Mouse (Mus musculus) heart, adult 11 months (tissue): ENCODE measurements around the gene Nusap1.

ENCODE experiments used
- DNase-seq: peaks from one replicate; pipeline ENCODE4 v3.0.0; 2022

Gene Nusap1

GRCm38 (mm10) chr2:119618199-119618982, at the start of gene Nusap1, which contains the start of gene Oip5:
Gene Nusap1, plus strand, starts transcription at chr2:119618298.
Gene Oip5, minus strand, starts transcription at chr2:119618469.
- DNase-seq, result peak; percentile 99

GRCm38 (mm10) chr2:119572471-119572870, 45.6 kb upstream of the Nusap1 start:
- no peak for DNase-seq

- peak; percentile 68 for DNase-seq
Measured at GRCm38 (mm10) chr2:119581571-119581970, 36.5 kb upstream of the Nusap1 start.

- peak; percentile 30 for DNase-seq
Measured at GRCm38 (mm10) chr2:119583439-119583838, 34.7 kb upstream of the Nusap1 start.

GRCm38 (mm10) chr2:119584282-119584681, 33.8 kb upstream of the Nusap1 start:
- peak; percentile 71 for DNase-seq

- peak; percentile 90 for DNase-seq
Measured at GRCm38 (mm10) chr2:119587383-119587782, 30.7 kb upstream of the Nusap1 start.

- peak; percentile 34 for DNase-seq
Measured at GRCm38 (mm10) chr2:119591247-119591646, 26.9 kb upstream of the Nusap1 start.

- DNase-seq, result no peak
Measured at GRCm38 (mm10) chr2:119593765-119594112, 24.4 kb upstream of the Nusap1 start.

- peak; percentile 100 for DNase-seq
Measured at GRCm38 (mm10) chr2:119594113-119594981, 23.8 kb upstream of the Nusap1 start.

- DNase-seq, result no peak
Measured at GRCm38 (mm10) chr2:119595308-119595707, 22.8 kb upstream of the Nusap1 start.

GRCm38 (mm10) chr2:119596781-119597330, 21.2 kb upstream of the Nusap1 start:
- DNase-seq, result peak; percentile 86

GRCm38 (mm10) chr2:119601027-119601426, 17.1 kb upstream of the Nusap1 start:
- no peak for DNase-seq

GRCm38 (mm10) chr2:119601575-119601974, 16.5 kb upstream of the Nusap1 start:
- DNase-seq, result peak; percentile 85

GRCm38 (mm10) chr2:119602488-119602887, 15.6 kb upstream of the Nusap1 start:
- DNase-seq, result no peak

GRCm38 (mm10) chr2:119603909-119604308, 14.2 kb upstream of the Nusap1 start:
- DNase-seq, result peak; percentile 49

GRCm38 (mm10) chr2:119605361-119605973, 12.6 kb upstream of the Nusap1 start:
- DNase-seq, result peak; percentile 66

GRCm38 (mm10) chr2:119607023-119607422, 11.1 kb upstream of the Nusap1 start:
- peak; percentile 71 for DNase-seq

- DNase-seq, result no peak
Measured at GRCm38 (mm10) chr2:119617841-119618198, 278 bp upstream of the Nusap1 start.

GRCm38 (mm10) chr2:119619002-119619401, 904 bp downstream of the Nusap1 start:
- DNase-seq, result peak; percentile 17

- DNase-seq, result no peak
Measured at GRCm38 (mm10) chr2:119621302-119621701, 3.2 kb downstream of the Nusap1 start.

- peak; percentile 61 for DNase-seq
Measured at GRCm38 (mm10) chr2:119636781-119637180, 18.7 kb downstream of the Nusap1 start.

GRCm38 (mm10) chr2:119641214-119641912, 23.3 kb downstream of the Nusap1 start:
- DNase-seq, result no peak
